Mouse (Mus musculus): ENCODE measurements around the gene Fam19a1.
"Not testable (repeated sequence)": the region's sequence is repeated elsewhere in the genome, so short reads cannot be mapped to it uniquely, and the experiment has no call there.

The Fam19a1 gene

GRCm38 (mm10) chr6:96112854-96113253 is at the start of gene Fam19a1:
Gene Fam19a1 (plus strand): TSS chr6:96113154.
- DNase-seq = no peak

DNA sequence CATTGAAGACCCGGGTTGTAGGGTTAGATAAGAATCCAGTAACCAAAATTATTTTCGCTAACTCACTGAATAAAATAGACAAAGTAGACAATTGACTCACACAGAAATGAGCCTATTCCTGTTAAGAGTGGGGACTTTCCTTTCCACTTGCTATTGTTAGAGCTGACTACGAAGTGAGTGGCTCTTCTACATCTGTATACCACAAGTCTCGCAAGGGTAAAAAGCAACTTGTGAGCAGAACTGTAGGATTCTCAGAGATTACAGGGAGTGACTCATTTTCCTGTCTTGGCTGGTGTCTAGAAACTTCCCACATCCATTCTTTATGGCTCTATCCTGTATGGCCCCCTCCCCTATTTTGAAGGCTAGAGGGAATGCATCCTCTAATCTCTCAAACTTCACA is 41.9 kb upstream of the Fam19a1 start:
- DNase-seq = no peak

DNA sequence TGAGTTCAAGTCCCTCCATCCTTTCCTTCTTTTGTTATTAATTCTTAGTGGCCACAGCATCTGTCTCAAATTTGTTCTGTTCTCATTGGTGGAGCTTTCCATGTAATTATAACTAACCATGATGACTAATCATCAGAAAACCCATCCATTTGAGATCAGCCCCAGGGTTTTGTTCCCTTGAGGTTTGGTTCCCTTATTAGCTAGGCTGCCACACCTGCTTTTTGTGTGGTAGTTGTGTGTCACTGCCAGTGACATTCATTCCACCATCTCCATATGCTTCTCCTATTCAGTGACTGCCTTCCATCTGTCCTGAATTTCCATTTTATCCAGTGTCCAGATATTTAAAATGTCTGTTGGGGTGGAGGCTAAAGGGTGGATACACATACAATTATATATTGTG is 41.4 kb upstream of the Fam19a1 start:
- no peak for DNase-seq

DNA sequence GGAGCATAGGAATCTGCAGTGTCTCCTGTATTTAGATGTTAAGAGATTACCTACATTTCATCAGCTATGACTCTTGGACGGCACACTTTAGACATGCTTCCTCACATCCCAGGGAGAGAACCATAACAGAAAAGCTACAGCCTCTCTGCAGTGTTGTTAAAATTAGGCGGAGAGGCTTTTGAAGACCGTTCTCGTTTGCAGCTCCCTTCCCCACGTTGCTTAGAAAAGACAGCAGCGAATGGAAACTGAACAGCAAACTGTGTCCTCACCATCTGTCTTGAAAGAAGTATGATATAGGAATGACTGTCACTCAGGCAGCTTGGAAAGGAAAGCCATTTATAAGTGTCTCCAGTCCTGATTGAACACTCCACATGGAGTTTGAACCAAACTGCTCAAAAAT is 23.0 kb upstream of the Fam19a1 start:
- no peak for DNase-seq

DNA sequence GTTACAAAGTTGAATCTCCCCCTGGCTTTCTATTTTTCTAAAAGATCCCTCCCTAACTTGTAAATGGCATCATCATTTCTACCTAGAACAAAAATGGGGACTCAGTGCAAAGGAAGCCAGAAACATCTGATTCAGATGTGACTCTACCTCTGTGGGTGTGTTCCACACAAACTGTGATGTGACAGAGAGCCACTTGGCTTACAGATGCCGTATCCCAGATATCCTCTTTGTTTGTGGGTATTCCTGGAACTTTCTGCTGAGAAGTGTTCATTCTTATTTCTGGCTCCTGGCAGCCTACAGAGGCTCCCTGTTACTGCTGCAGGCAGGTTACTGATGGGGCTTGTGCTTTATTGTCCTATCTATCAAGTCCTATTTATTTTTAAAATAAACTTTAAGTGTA is 19.2 kb upstream of the Fam19a1 start:
- no peak for DNase-seq

GRCm38 (mm10) chr6:96098225-96098624 is 14.7 kb upstream of the Fam19a1 start:
- DNase-seq = no peak

DNA sequence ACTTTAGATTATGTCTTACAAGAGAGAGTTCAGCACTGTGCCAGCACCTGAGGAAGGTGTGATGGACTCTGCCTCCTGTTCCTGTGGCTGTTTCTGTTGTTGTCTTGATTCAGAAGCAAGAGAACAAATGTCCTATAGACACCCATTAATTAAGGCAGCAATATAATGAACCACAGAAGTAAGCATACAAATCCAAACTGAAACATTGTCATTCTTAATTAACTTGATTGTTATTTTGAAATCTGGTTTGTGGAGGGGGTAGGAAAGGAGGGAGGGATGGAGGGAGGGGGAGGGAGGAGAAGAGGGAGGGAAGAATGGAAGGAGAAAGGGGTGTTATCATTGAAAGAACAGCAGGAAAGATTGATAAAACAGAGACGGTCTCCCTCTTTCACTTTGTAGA is 1.3 kb upstream of the Fam19a1 start:
- no peak for DNase-seq

- no peak for DNase-seq
Observed at GRCm38 (mm10) chr6:96114151-96114550, 1.2 kb downstream of the Fam19a1 start.

GRCm38 (mm10) chr6:96116148-96116533 is 3.2 kb downstream of the Fam19a1 start:
- no peak for DNase-seq

DNA sequence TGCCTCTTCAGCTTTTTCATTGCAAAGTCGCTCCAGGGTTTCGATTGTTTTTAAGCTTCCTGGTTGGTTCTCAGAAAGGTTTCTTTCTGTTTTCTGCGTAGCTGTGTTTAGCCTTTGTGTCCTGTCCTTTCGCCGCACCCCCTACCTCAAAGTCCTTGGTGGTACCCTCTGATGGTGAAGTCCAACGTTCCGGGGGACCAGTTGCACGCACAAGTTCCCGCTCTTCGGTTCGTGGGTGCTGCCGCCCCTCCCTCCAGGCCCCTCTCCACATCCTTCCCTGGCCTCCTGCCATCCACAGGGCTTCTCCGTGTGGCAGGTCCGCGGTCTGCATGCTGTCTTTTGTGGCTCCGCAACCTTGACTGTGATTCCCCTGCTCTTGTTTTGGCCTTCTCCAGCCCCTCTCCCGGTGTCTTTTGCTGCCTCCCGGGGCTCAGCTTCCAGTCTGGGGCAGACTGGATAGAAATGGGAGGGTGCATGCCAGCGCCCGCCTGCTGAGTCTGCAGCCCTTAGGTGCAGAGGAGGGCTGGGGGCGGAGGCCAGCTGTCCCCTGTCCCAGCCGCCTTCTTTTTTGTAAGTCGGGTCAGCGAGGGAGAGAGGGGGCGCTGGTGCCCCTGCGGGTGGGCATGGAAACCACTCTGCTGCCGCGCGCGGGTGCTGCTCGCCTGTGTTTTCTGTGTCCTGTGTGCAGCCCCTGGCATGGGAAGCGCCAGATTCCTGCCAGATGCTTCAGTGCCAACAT is 3.7 kb downstream of the Fam19a1 start:
- peak in 1 of 2 experiments; percentile 3 for DNase-seq

- DNase-seq = no peak
Observed at GRCm38 (mm10) chr6:96143326-96143725, 30.4 kb downstream of the Fam19a1 start.

DNA sequence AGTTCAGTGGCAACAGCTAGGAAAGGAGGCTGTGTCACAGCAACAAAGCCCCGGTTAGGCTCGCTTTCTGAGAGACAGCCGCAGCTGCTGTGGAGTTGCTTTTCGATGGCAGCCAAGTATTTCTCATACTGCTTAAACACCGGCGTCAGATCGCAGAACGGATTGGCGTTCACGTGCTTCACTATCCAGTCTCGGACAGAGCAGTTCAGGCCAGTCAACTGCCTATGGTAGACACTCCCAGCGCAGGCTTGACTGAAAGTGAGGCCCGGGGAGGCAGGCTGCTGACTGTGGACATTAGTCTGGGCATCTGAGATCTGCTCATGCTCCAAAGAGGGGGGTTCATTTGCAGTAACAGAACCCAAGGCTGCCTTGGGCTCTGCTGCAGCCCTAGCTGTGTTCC is 52.4 kb downstream of the Fam19a1 start:
- no peak for DNase-seq

DNA sequence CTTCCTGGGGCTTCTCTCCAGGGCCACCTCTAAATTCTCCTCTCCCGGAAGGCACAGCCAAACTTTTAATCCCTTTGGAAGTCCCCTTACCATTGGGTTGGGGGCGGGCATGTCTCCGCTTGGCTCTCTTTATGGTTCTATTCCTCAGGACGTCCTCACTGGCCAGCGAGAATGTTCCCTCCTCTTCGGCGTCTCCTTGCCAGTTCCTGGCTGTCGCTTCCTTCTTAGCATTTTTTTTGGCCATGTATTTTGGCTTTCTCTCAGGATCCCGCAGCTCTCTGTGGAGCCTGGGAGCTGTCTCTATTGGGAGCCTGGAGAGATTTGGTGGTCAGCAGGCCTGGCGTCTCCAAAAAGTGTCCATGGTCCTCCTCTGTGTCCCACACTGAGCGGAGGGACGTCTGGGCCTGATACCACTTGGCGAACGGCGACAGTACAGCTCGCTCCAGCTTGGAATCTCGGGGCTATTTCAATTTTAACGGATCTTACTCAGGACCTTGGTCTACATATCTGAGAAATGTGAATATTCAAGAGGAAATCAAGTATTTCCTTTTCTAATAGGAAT is 52.9 kb downstream of the Fam19a1 start, which contains the start of gene 1700123L14Rik:
TSS of gene 1700123L14Rik (minus strand) at position 426 of the 562 bp plus-strand sequence.
- no peak for DNase-seq

DNA sequence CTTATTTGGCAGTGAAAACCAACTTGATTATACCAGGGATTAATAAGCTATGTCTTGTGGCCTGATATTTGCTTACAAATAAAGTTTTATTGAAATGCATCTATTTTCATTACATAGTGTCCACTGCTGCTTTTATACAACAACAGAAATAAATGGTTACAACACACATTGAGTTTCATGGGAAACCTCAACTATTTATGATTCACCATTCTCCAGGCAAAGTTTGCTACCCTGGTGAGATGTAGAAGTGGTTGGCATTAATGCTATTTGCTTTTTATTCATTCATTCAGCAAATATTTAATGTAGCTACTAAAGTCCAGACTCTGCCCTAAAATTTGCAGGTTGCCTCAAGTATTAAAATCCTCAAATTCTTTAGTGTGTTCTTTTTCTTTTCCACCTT is 54.1 kb downstream of the Fam19a1 start:
- DNase-seq = no peak

DNA sequence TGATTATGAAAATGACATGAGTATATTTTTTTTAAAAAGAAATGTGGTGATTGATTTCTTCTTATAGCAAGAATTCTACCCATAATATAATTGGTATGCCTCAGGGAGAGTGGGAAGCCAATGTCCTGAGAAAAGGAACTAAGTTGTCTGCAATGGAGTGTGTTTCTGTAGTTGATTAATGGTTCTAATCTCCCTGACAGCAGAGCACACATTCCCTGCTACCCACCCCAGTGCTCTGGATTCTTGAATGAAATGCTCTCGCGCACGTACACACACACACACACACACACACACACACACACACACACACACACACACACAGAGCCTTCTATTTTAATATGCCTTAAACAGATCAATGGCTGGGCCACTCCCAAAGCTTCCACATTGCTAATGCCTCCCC is 60.7 kb downstream of the Fam19a1 start:
- DNase-seq = no peak

- no peak for DNase-seq
Observed at GRCm38 (mm10) chr6:96178530-96178929, 65.6 kb downstream of the Fam19a1 start.

- DNase-seq = no peak
Observed at GRCm38 (mm10) chr6:96183392-96183791, 70.4 kb downstream of the Fam19a1 start.

- no peak for DNase-seq
Observed at GRCm38 (mm10) chr6:96186517-96186916, 73.6 kb downstream of the Fam19a1 start.

- not testable (repeated sequence) for DNase-seq
Observed at GRCm38 (mm10) chr6:96198991-96199390, 86.0 kb downstream of the Fam19a1 start.

- DNase-seq = no peak
Observed at GRCm38 (mm10) chr6:96205395-96205794, 92.4 kb downstream of the Fam19a1 start.

- no peak for DNase-seq
Observed at GRCm38 (mm10) chr6:96234806-96235205, 121.9 kb downstream of the Fam19a1 start.

DNA sequence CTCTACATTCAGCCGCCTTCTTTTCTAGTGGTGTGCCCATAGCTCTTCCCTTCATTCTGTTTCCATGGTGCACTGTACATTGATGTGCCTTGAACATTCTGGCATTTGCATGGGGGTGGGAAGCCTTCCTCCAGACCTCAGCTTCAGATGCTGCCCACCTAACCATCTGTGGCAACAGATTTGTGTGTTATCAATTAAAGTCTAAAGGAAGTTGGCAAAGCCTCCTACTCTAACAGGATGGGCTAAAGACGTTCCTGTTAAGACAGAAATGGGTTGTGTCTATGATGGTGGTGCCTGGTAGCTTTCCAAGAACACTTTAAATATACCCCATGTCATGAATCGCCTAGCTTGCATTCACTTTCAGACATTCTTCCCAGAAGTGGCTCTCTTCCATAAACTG is 131.4 kb downstream of the Fam19a1 start:
- DNase-seq = no peak

GRCm38 (mm10) chr6:96252001-96252400 is 139.0 kb downstream of the Fam19a1 start:
- DNase-seq = no peak

GRCm38 (mm10) chr6:96254815-96255214 is 141.9 kb downstream of the Fam19a1 start:
- no peak for DNase-seq

GRCm38 (mm10) chr6:96258651-96259050 is 145.7 kb downstream of the Fam19a1 start:
- DNase-seq = no peak

Measured in thymus, postnatal 36 days (tissue).